Mouse (Mus musculus): ENCODE results near the gene Lnx1. TPM values are rescaled to one million over a fixed set of nuclear protein-coding genes. Genes with fewer than 3 reads are reported as not detected.

Gene Lnx1
- polyA plus RNA-seq, 1 experiment from 2014 or later: 6.1 TPM

GRCm38 (mm10) chr5:74669925-74670324 is 32.8 kb downstream of the Lnx1 start:
- H3K9me3 ChIP-seq (ENCODE audit: control insufficient read depth, low read length): no peaks in the 10 kb centered on the region
- no peaks in the 10 kb centered on the region for H3K4me1 ChIP-seq (ENCODE audit: control insufficient read depth, insufficient read depth, low read length)
- 76% methylated on average over 6 of the region's 6 CpGs for WGBS
- H3K27ac ChIP-seq (ENCODE audit: low read length): no peak overlapping the region
- no peaks in the 10 kb centered on the region for H3K36me3 ChIP-seq (ENCODE audit: control insufficient read depth, insufficient read depth, low read length)
- H3K4me2 ChIP-seq (ENCODE audit: low read depth, low read length): no peak overlapping the region
- no peak overlapping the region for H3K4me3 ChIP-seq (ENCODE audit: low read length)
- H3K27me3 ChIP-seq (replicated peaks; ENCODE audit: control insufficient read depth, insufficient read depth, low read length): no peaks in the 10 kb centered on the region
- ATAC-seq: no peak
- H3K9ac ChIP-seq (ENCODE audit: low read depth, low read length): no peak overlapping the region

- no peak for ATAC-seq
- Histone ChIP-seq H3K36me3 (ENCODE audit: control insufficient read depth, insufficient read depth, low read length) (no peaks in the 10 kb centered on the region), H3K4me3 (ENCODE audit: low read length) (no peak overlapping the region), H3K9ac (ENCODE audit: low read depth, low read length) (no peak overlapping the region), H3K27ac (ENCODE audit: low read length) (no peak overlapping the region), H3K4me2 (ENCODE audit: low read depth, low read length) (no peak overlapping the region), H3K4me1 (ENCODE audit: control insufficient read depth, insufficient read depth, low read length) (no peaks in the 10 kb centered on the region), H3K27me3 (replicated peaks; ENCODE audit: control insufficient read depth, insufficient read depth, low read length) (no peaks in the 10 kb centered on the region), H3K9me3 (ENCODE audit: control insufficient read depth, low read length) (no peaks in the 10 kb centered on the region)
- whole genome bisulfite sequencing: 64% methylated on average over 6 of the region's 6 CpGs
These were observed 33.8 kb downstream of the Lnx1 start for GRCm38 (mm10) chr5:74668956-74669355.

GRCm38 (mm10) chr5:74662618-74663017 is 40.1 kb downstream of the Lnx1 start:
- Histone ChIP-seq H3K27ac (ENCODE audit: low read length) (no peak overlapping the region), H3K9ac (ENCODE audit: low read depth, low read length) (no peak overlapping the region), H3K9me3 (ENCODE audit: control insufficient read depth, low read length) (no peaks in the 10 kb centered on the region), H3K4me3 (ENCODE audit: low read length) (no peak overlapping the region), H3K4me1 (ENCODE audit: control insufficient read depth, insufficient read depth, low read length) (no peaks in the 10 kb centered on the region), H3K27me3 (replicated peaks; ENCODE audit: control insufficient read depth, insufficient read depth, low read length) (no peaks in the 10 kb centered on the region), H3K4me2 (ENCODE audit: low read depth, low read length) (no peak overlapping the region), H3K36me3 (ENCODE audit: control insufficient read depth, insufficient read depth, low read length) (no peaks in the 10 kb centered on the region)
- ATAC-seq: no peak
- 37% methylated on average over 1 of the region's 1 CpGs for WGBS

GRCm38 (mm10) chr5:74661734-74662560 is 40.8 kb downstream of the Lnx1 start:
- H3K27ac ChIP-seq (ENCODE audit: low read length): no peak overlapping the region
- H3K4me2 ChIP-seq (ENCODE audit: low read depth, low read length): no peak overlapping the region
- H3K27me3 ChIP-seq (replicated peaks; ENCODE audit: control insufficient read depth, insufficient read depth, low read length): no peaks in the 10 kb centered on the region
- H3K36me3 ChIP-seq (ENCODE audit: control insufficient read depth, insufficient read depth, low read length): no peaks in the 10 kb centered on the region
- WGBS: 58% methylated on average over 4 of the region's 4 CpGs
- no peaks in the 10 kb centered on the region for H3K9me3 ChIP-seq (ENCODE audit: control insufficient read depth, low read length)
- no peak overlapping the region for H3K4me3 ChIP-seq (ENCODE audit: low read length)
- no peak overlapping the region for H3K9ac ChIP-seq (ENCODE audit: low read depth, low read length)
- no peak for ATAC-seq
- no peaks in the 10 kb centered on the region for H3K4me1 ChIP-seq (ENCODE audit: control insufficient read depth, insufficient read depth, low read length)

- Histone ChIP-seq H3K36me3 (ENCODE audit: control insufficient read depth, insufficient read depth, low read length) (no peaks in the 10 kb centered on the region), H3K27me3 (replicated peaks; ENCODE audit: control insufficient read depth, insufficient read depth, low read length) (no peaks in the 10 kb centered on the region), H3K9me3 (ENCODE audit: control insufficient read depth, low read length) (no peaks in the 10 kb centered on the region), H3K4me1 (ENCODE audit: control insufficient read depth, insufficient read depth, low read length) (no peaks in the 10 kb centered on the region), H3K4me3 (ENCODE audit: low read length) (no peak overlapping the region), H3K4me2 (ENCODE audit: low read depth, low read length) (no peak overlapping the region), H3K9ac (ENCODE audit: low read depth, low read length) (no peak overlapping the region), H3K27ac (ENCODE audit: low read length) (no peak overlapping the region)
- no peak for ATAC-seq
- WGBS: 58% methylated on average over 4 of the region's 4 CpGs
These were observed 42.9 kb downstream of the Lnx1 start for GRCm38 (mm10) chr5:74659856-74660255.

- no peak overlapping the region for H3K9ac ChIP-seq (ENCODE audit: low read depth, low read length)
- H3K27me3 ChIP-seq (replicated peaks; ENCODE audit: control insufficient read depth, insufficient read depth, low read length): no peaks in the 10 kb centered on the region
- H3K9me3 ChIP-seq (ENCODE audit: control insufficient read depth, low read length): no peaks in the 10 kb centered on the region
- H3K27ac ChIP-seq (ENCODE audit: low read length): no peak overlapping the region
- H3K4me3 ChIP-seq (ENCODE audit: low read length): no peak overlapping the region
- H3K4me1 ChIP-seq (ENCODE audit: control insufficient read depth, insufficient read depth, low read length): no peaks in the 10 kb centered on the region
- H3K36me3 ChIP-seq (ENCODE audit: control insufficient read depth, insufficient read depth, low read length): no peaks in the 10 kb centered on the region
- no peak for ATAC-seq
- H3K4me2 ChIP-seq (ENCODE audit: low read depth, low read length): no peak overlapping the region
- WGBS: 87% methylated on average over 5 of the region's 5 CpGs
These were observed 43.4 kb downstream of the Lnx1 start for GRCm38 (mm10) chr5:74659281-74659680.

GRCm38 (mm10) chr5:74657930-74658329 is 44.8 kb downstream of the Lnx1 start:
- no peaks in the 10 kb centered on the region for H3K9me3 ChIP-seq (ENCODE audit: control insufficient read depth, low read length)
- H3K4me2 ChIP-seq (ENCODE audit: low read depth, low read length): no peak overlapping the region
- no peaks in the 10 kb centered on the region for H3K4me1 ChIP-seq (ENCODE audit: control insufficient read depth, insufficient read depth, low read length)
- H3K9ac ChIP-seq (ENCODE audit: low read depth, low read length): no peak overlapping the region
- ATAC-seq: no peak
- no peaks in the 10 kb centered on the region for H3K36me3 ChIP-seq (ENCODE audit: control insufficient read depth, insufficient read depth, low read length)
- H3K27me3 ChIP-seq (replicated peaks; ENCODE audit: control insufficient read depth, insufficient read depth, low read length): no peaks in the 10 kb centered on the region
- WGBS: 85% methylated on average over 6 of the region's 6 CpGs
- H3K4me3 ChIP-seq (ENCODE audit: low read length): no peak overlapping the region
- H3K27ac ChIP-seq (ENCODE audit: low read length): no peak overlapping the region

GRCm38 (mm10) chr5:74656410-74656809 is 46.3 kb downstream of the Lnx1 start:
- 86% methylated on average over 5 of the region's 5 CpGs for WGBS
- H3K27me3 ChIP-seq (replicated peaks; ENCODE audit: control insufficient read depth, insufficient read depth, low read length): no peaks in the 10 kb centered on the region
- H3K9me3 ChIP-seq (ENCODE audit: control insufficient read depth, low read length): no peaks in the 10 kb centered on the region
- H3K27ac ChIP-seq (ENCODE audit: low read length): no peak overlapping the region
- no peak overlapping the region for H3K9ac ChIP-seq (ENCODE audit: low read depth, low read length)
- no peak overlapping the region for H3K4me2 ChIP-seq (ENCODE audit: low read depth, low read length)
- ATAC-seq: no peak
- H3K36me3 ChIP-seq (ENCODE audit: control insufficient read depth, insufficient read depth, low read length): no peaks in the 10 kb centered on the region
- H3K4me1 ChIP-seq (ENCODE audit: control insufficient read depth, insufficient read depth, low read length): no peaks in the 10 kb centered on the region
- H3K4me3 ChIP-seq (ENCODE audit: low read length): no peak overlapping the region

GRCm38 (mm10) chr5:74654527-74654926 is 48.2 kb downstream of the Lnx1 start:
- Histone ChIP-seq H3K9ac (ENCODE audit: low read depth, low read length) (no peak overlapping the region), H3K4me3 (ENCODE audit: low read length) (no peak overlapping the region), H3K4me2 (ENCODE audit: low read depth, low read length) (no peak overlapping the region), H3K27ac (ENCODE audit: low read length) (no peak overlapping the region), H3K27me3 (replicated peaks; ENCODE audit: control insufficient read depth, insufficient read depth, low read length) (no peaks in the 10 kb centered on the region), H3K36me3 (ENCODE audit: control insufficient read depth, insufficient read depth, low read length) (no peaks in the 10 kb centered on the region), H3K9me3 (ENCODE audit: control insufficient read depth, low read length) (no peaks in the 10 kb centered on the region), H3K4me1 (ENCODE audit: control insufficient read depth, insufficient read depth, low read length) (no peaks in the 10 kb centered on the region)
- 60% methylated on average over 6 of the region's 6 CpGs for WGBS
- ATAC-seq: no peak

GRCm38 (mm10) chr5:74653766-74654165 is 48.9 kb downstream of the Lnx1 start:
- whole genome bisulfite sequencing: 84% methylated on average over 10 of the region's 10 CpGs
- Histone ChIP-seq H3K27ac (ENCODE audit: low read length) (no peak overlapping the region), H3K27me3 (replicated peaks; ENCODE audit: control insufficient read depth, insufficient read depth, low read length) (no peaks in the 10 kb centered on the region)

More at GRCm38 (mm10) chr5:74653766-74654165, 48.9 kb downstream of the Lnx1 start:
- no peak overlapping the region for H3K9ac ChIP-seq (ENCODE audit: low read depth, low read length)
- H3K4me3 ChIP-seq (ENCODE audit: low read length): no peak overlapping the region
- H3K4me1 ChIP-seq (ENCODE audit: control insufficient read depth, insufficient read depth, low read length): no peaks in the 10 kb centered on the region
- no peak overlapping the region for H3K4me2 ChIP-seq (ENCODE audit: low read depth, low read length)
- H3K36me3 ChIP-seq (ENCODE audit: control insufficient read depth, insufficient read depth, low read length): no peaks in the 10 kb centered on the region
- no peaks in the 10 kb centered on the region for H3K9me3 ChIP-seq (ENCODE audit: control insufficient read depth, low read length)
- ATAC-seq: no peak
